Mouse (Mus musculus) ES-Bruce4 (cell line): ENCODE results near the gene Cntnap5c.

Source experiments
- CTCF ChIP-seq: IDR thresholded peaks from one replicate; pipeline ENCODE4 v1.8.1; 2011; ENCODE audit warnings: low read depth, low read length
- EP300 ChIP-seq: IDR thresholded peaks from 2 replicates; pipeline ENCODE4 v1.6.1; 2011; ENCODE audit warnings: low read depth, low read length; ENCODE audit not compliant: insufficient read depth
- POLR2A ChIP-seq: IDR thresholded peaks from one replicate; pipeline ENCODE4 v1.8.1; 2011; ENCODE audit warnings: low read length; ENCODE audit not compliant: insufficient read depth

DNA sequence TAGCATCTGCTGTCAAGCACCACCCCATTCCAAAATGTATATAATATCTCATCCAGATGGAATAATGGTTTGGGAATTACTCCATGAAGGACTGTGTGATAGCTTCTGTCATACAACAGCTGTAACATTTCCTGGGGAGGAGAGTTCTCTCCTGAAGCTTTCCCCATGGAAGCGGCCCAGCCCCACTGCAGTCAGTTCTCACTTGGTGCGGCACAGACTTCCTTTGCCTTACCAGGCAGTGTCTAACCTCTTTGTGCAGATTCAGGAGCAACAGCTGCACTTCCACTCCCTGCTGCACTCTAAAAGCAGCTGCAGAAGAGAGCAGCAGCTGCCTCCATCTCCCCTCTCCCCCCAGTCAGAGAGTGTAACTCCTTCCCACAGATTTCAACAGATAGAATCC is 271.8 kb downstream of the Cntnap5c start:
- TF ChIP-seq CTCF = no peak
- TF ChIP-seq POLR2A = no peak
- TF ChIP-seq EP300 = no peak
